Mouse (Mus musculus) gastrocnemius, postnatal 14 days (tissue): ENCODE measurements around the gene Cerkl. TPM values are rescaled to one million over a fixed set of nuclear protein-coding genes. Genes with fewer than 3 reads are reported as not detected.

Experiments used
- DNase-seq: peaks from one replicate; pipeline ENCODE4 v3.0.0; 2021; ENCODE audit warnings: mixed read lengths
- intact Hi-C: fragments of 180-260 bp; cut with DNase I; formaldehyde crosslinking; loops from one replicate; pipeline ENCODE4 v1.15.1; 2025; ENCODE audit warnings: low total_unique reads
- long read RNA-seq, 2 experiments: library from polyadenylated mRNA; stranded (forward); transcript quantifications; one replicate each; pipeline ENCODE4 v2.0.0; 2021
- total RNA-seq, 2 experiments: library from RNA; stranded (reverse); gene quantifications; 2 replicates each; pipeline ENCODE4 v1.2.3; 2021

The Cerkl gene
- total RNA-seq = under 1 TPM; 0.25 to 0.33 TPM
- long read RNA-seq, experiment 1 = 0 reads
- long read RNA-seq, experiment 2 = 0 reads

DNA sequence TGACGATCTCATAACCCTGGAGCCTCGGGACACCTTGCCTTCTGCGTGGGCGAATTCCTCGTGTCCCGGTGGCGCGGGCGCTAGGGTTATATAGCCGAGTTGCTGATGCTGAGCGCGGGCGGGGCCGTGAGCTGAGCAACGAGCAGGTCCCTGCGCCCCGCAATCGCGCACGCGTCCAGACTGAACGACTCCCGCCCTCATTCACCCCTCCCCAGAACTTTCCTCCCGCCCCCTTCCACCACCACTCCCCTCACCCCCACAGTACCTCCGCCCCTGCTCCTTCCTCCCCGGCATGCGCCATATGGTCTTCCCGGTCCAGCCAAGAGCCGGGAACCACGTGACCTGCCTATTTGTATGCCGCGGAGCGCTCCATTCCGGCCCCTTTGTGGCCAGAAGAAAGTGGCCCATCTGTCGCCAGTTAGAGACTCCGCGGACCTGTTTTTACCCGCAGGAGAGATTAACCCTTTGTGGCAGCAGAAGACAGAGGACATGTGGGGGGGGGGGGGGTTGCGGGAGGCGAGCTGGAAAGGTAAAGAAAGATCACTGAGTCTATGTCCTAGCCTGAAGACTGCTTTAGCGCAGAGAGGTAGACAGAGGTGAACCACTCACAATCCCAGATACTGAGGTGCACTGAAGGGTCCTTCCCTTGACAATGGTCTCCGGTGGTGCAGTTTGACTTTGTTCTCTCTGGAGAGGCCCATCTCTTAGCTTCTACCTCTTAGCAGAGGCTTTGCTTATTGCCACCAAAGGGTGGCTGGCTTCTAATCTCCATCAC is at the start of gene Cerkl, which contains the start of gene Neurod1:
Gene Cerkl, minus strand, starts transcription at position 211 of the 775 bp plus-strand sequence.
Gene Neurod1, minus strand, starts transcription at position 177 of the 775 bp plus-strand sequence.
- intact Hi-C loops = no loop called here
- DNase-seq = no peak

DNA sequence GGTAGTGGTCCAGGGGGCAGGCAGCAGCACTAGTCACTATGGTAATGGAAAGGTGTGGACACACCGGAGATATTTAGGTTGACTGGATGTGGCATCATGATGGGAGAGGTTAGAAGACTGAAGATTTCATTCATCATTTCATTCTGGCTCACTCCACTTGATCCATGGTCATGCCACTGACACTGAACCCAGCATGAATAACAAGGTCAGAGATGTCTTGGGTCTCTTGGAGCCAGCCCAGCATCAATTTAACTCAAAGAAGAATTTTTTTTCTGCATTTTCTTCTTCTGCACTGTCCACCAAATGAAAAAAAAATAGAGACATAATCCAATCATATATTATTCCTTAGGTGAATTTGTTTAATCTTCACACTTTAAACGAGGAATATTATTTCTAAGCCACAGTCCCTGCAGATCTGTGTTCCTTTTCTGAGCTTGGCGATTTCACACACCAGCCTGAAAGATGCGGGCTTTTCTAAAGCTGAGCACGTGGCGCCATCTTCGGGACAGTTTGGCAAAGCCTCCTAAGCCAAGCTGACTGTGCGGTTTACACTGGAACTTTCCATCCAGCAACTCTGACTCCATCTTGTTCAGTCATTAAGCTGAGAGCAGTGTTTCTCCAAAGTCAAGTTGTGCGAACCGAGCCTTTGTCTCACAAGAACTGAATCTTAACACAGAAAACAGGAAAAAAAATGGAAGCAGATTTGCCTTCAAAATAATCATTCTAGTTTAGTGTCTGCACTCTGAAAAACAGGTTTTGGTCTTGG is 42.6 kb upstream of the Cerkl start:
- intact Hi-C loops = loop anchor here (10.0 kb wide), 1 partner anchor 534 kb away; no protein-coding TSS in a partner anchor
- peak; percentile 49 for DNase-seq

DNA sequence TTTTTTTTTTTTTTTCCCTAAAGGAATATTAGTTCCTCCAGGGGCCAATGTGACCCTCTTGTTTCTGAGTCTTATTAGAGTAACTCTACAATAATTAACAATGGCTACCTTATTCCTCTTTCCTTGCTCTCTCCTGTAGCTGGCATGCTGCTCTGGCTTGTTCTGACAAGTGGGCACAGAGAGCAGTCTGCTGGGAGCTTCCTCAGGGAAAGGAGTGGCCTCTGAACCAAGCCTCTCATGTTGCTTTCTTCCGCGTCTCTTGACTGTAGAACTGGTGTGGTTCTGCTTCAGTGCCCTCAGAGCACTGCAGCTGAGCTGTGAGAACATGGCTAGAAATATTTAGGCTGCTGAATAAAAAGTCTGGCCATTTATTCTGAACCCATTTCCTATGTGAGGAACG is 28.5 kb upstream of the Cerkl start:
- intact Hi-C loops = no loop called here
- DNase-seq = no peak

DNA sequence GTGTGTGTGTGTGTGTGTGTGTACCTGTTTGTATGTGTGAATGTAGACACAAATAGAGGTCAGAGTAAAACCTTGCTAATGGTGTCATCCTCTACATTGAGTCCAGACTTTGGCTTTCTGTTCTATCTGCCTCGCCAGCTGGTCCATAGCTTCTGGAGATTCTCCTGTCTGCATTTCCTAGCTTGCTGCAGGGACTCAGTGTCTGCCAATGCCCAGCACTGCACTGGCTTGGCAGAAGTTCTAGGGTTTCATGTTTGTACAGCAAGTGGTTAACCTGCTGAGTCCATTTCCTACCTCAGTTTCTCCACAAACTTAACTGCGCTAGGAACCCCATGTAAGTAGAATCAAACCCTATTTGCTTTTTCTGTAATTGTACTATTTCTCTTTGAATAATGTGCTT is 25.9 kb upstream of the Cerkl start:
- intact Hi-C loops = no loop called here
- DNase-seq = no peak

DNA sequence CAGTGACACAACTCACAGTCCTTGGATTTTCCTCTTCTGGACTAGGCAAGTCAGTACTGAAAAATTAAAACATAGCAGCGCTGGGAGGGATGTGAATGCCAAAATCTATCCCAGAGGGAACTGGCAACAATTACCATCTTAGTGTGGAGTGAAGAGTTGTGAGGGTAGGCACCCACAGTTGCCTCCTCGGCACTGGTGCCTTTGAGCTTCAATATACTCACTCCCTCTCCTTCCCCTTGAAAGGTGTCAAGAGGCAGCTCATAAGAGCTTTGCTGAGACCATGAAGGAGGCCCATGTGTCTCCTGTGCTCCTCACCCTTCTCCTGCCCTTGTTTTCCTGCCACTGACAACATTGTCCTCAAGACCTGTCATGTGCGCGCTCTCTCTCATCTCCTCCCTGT is 5.8 kb upstream of the Cerkl start:
- intact Hi-C loops = no loop called here
- DNase-seq = no peak

DNA sequence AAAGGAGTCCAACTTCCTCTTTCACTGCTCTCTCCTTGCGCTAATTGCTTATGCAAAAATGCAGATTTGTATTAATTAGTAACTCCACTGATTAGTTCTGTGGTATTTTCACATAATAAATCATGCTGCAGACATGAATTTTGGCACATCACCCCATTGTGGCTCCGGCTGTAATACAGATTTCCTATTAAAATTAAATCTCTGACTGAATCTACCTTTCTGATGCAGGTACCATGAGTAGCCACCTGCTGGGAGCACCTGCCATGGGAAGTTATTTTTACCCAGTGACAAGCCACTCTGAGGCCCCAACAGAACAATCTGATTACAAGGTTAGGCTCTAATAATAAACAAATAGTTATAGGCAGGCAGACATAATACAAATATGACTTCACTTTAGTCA is 5.3 kb upstream of the Cerkl start:
- no peak for DNase-seq
- intact Hi-C loops = no loop called here

DNA sequence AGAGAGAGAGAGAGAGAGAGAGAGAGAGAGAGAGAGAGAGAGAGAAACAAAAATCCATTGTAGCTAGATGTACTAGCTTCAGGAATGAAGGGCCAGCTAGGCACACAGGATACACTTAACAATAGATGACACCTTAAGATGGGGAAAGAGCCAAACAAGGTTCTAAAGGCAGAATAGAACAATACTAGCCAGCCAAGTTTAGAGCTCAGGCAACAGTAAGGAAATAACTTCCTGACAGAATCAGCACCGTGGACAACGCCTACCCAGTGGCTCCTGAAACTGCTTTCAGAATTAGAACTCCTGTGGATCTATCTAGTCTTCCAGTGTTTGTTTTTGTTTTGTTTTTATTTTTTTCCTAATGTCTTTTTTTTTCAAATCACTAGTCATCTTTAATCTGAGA is 4.0 kb upstream of the Cerkl start:
- intact Hi-C loops = no loop called here
- no peak for DNase-seq

DNA sequence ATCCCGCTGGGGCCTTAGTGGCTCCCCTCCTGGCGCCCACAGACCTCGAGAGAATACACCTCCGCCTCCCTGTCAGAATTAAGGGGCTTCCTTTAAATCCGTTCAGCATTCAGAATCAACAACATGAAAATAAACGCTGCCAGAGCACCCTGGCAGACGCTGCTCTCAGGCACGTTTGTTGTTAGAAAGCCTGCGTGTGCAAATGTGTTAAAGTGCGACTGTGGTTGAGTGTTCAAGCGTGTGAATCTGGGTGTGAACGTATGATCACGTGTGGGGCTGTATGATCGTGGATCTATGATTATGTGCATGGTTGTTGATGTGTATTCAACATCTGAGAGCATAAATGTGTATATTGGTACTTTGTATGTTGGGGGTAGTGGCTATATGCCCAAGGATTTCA is 3.5 kb upstream of the Cerkl start:
- intact Hi-C loops = no loop called here
- no peak for DNase-seq

DNA sequence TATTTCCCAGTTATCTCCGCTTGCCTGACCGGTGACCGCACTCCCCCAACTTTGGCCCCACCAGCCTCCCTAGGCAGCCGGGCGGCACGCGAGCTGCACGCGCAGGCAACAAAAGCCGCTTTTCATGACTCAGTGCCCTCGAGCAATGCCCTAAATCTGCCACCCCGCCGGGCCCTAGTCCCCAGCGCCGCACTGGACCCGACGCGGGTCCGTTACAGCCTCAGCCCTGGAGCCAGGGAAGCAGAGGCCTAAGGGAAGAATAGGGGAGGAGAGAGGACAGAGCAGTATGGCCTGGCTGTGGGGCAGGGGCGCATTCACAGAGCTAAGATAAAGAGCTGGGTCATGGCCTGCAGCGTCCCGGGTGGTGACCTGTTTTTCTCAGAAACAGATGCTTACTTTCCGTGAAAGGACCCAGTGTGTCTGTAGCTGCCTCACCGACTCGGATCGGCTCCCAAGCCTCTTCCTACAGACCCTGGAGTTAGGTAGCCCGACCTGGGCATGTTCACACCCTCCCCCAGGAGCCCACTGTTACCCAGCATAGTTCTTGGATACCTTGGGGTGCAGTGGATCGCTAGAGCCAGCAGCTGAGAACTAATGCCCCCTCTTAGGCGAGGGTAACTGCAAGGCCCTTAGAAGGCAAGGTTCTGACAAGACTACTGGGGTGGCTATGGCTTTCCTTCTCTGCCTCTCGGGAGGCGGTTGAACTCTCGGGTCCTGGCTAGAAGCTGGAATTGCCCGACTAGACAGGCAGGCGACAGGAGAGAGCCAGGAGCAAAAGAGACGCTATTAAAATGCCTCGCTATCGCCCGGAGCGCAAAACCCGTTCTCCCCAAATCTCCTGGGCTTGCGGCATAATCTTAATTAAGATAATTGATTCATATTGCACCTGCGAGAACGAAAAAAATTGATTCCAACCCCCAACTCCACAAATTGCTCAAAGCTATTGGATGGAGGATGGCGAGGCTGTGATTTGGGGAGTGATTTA is 2.8 kb upstream of the Cerkl start:
- intact Hi-C loops = no loop called here
- no peak for DNase-seq

DNA sequence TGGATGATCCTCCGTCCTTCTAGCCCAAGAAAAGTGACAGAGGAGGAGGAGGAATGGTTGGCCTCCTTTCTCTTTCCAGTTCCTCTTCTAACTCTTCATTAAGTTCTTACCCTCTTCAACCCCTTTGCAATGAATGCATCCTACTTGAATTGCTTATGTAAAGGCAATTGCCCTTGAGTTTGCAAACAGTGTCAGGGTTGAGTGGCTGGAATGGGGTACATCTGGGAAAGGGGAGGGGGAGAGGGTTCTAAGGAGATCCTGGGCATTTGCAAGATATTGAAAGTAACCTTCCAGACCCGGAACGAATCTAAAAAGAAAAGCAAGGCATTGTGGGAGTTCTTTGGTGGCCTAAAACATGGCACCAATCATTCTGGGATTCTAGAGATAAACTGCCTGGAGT is 1.3 kb upstream of the Cerkl start:
- intact Hi-C loops = no loop called here
- no peak for DNase-seq

DNA sequence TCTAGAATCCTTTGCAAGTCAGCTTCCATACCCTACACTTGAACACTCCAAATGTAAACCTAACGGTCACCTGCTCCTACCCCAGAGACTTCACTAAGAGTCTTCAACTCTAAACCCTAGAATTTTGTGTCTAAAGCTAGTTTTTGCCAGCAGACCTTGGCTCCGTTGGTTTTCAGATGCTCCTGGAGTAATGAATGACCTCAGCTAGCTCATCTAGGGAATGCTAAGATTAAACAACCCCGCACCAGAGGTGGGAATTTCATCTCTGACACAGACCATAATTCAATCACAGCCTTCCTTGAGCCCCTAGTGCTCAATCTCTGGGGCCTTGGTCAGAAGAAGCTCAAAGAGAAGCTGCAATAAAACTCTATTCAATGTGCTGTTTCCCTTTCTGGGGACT is 849 bp upstream of the Cerkl start:
- intact Hi-C loops = no loop called here
- no peak for DNase-seq

DNA sequence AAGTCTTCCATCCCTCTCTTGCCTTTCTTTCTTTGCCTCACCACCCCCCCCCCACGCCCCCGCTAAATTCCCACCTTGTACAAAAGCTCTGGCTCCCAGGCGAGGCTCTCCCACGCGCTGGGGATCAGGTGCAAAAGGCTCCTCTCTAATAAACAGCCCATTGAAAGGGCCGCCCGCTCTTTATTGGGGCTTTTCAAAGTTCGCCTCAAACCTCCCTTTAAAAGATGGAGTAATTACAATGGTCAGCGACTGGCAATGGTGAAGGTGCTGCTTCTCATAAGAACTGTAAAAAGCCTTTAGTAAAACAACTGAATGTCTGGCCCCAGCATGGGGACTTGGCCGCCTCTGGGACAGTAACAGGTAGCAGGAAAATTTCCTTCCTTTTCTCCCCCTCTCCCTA is 939 bp downstream of the Cerkl start:
- intact Hi-C loops = no loop called here
- DNase-seq = no peak

DNA sequence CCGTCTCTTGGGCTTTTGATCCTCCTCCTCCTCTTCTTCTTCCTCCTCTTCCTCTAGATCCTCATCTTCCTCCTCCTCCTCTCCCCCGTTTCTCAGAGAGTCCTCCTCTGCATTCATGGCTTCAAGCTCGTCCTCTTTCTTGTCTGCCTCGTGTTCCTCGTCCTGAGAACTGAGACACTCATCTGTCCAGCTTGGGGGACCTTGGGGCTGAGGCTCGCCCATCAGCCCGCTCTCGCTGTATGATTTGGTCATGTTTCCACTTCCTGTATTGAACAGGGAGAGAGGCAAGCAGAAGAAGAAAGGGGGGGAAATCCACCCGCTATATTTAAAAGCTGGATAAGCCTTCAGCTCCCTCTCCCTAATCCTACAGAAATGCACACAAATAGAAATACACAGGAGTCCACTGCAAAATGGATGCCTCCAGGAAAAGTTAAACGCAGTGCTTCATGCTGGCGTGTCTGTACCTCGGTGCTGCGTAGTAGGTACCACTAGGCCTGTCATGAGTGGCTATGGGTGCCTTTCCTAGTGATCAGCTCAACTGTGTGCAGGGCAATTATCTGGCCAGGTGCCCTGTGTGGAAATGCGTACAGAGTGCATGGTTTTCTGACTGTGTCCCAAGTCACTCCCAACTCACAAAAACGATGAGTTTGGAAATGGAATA is 1.7 kb downstream of the Cerkl start:
- DNase-seq = no peak
- intact Hi-C loops = no loop called here

DNA sequence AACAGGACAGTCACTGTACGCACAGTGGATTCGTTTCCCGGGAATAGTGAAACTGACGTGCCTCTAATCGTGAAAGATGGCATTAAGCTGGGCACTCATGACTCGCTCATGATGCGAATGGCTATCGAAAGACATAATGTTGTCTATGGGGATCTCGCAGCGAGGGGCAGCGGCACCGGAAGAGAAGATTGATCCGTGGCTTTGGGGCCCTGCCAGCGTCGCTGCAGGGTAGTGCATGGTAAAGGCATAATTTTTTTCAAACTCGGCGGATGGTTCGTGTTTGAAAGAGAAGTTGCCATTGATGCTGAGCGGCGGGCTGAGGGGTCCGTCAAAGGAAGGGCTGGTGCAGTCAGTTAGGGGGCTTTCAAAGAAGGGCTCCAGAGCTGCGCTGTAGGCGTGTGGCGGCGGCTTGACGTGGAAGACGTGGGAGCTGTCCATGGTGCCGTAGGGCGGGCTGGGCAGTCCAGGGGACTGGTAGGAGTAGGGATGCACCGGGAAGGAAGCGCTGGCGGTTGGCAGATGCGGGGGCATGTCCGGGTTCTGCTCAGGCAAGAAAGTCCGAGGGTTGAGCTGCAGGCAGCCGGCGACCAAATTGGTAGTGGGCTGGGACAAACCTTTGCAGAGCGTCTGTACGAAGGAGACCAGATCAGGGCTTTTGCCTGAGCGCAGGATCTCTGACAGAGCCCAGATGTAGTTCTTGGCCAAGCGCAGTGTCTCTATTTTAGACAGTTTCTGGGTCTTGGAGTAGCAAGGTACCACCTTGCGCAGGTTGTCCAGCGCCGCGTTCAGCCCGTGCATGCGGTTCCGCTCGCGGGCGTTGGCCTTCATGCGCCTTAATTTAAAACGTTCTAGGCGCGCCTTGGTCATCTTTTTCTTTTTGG is 2.4 kb downstream of the Cerkl start:
- peak; percentile 74 for DNase-seq
- intact Hi-C loops = no loop called here

DNA sequence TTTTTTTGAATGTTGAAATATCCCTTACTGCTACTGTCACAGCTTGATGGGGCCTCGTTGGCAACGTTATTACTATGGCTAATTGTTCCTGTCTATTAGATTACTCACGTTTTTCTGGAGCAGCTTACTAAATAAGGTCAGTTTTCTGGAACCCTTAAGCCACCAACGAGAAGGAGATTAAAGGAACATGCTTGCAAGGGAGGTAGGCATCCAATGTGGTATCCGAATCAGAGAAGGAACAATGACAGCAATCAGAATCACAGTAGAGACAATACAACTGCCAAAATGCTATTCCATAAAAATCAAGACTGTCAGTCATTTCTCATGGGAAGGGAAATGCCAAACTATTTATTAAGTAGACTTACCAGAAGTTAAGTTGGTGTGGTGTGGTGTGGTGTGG is 5.1 kb downstream of the Cerkl start:
- DNase-seq = no peak
- intact Hi-C loops = no loop called here

DNA sequence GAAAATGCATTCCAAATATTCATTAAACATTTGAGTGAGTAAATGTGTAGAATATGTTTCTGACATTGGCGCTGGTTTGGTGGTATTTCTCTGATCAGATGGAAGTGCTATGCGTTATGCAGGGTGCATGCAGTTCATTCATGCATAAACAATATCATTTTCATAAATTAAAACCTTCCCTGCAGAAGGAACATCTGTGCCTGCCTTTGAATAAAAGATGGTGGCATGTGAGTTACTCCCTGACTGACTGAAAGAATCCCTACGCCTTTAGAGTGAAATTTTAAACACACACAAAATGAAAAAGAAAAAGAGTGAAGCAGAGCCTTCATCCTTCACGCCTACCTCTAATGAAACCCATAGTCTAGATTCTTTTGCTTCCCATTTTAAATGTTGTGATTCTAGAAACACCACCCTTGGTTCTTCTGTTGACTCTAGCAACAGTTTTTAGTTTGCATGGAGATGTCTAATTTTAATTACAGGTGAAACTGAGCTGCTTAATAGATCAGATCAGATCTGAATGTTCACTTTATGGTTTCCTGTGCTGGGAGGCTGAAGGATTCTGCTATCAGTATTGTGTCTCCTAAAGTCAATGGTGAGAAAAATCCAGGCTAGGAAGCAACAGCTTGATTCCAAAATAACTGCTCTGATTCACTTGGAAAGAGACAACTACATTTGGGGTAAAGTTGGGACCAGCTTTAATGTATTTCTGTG is 5.7 kb downstream of the Cerkl start:
- DNase-seq = no peak
- intact Hi-C loops = no loop called here

DNA sequence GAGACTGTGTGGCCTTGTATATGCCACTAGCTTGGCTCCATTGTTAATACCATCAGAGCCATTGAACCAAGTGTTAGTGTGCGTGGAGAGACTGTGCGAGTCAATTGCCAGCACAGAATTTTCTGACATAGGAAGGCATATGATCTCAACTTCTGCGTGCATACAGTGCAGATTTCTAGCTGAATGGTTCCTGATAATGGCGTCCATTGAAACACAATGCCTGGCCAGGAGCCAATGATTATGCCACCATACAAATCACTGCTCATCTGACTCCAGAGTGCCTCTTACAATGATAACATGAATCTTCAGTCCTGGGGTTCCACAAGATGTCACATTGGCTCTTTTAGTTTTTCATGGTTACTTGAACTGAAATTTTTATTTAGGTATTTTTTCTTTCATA is 7.2 kb downstream of the Cerkl start:
- DNase-seq = no peak
- intact Hi-C loops = no loop called here

DNA sequence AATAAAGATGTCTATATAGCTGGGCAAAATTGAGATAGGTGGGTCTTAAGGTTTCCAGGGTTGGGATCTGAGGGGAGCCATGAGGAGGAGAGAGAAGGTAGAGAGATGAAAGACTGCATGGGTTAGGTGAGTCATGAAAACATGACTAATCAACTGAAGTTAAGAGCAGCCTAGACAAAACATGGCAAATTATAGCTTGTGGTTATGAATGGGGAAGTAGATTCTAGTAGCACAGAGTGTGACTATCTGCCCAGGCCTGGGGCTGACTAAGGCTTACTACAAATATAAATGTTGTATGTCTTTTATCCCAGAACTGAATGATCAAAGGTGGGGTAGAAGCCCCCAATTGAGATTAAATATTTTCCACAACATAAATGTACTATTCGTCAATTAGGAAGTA is 9.4 kb downstream of the Cerkl start:
- intact Hi-C loops = no loop called here
- DNase-seq = no peak
